Mouse (Mus musculus) retina, postnatal 1 day (tissue): ENCODE data around the gene Idnk.

Source experiments
- DNase-seq: peaks from one replicate; pipeline ENCODE4 v3.0.0-alpha.2; 2012

The Idnk gene

DNA sequence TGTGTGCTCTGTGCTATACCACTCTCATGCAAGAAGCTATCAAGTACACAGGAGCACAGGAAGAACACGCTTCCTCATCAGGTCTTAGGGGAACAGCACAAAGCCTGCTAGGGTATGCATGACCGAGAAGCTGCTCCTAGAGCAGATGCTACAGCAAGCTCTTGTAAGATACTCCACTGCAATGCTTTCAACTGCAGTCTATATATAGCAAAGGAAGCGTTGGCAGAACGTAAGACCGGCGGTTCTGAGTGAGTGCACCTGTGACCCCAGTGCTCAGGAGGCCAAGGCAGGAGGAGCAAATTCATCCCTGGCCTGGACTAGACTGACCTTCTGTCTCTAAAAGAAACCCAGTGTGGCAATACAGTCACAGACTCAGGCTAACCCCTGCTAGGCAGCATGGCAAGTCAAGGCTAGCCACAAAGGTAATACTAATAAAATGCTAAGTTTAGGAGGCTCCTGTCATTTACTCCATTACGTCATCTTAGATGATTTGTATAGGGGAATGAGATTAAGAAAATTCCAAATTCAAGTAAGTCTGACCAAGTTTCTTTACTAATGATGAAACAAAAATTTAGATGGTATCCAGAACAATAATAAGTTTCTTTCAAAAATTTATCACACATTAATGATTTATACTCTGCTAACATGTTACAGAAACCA, 40.7 kb downstream of the Idnk start:
- no peak for DNase-seq

DNA sequence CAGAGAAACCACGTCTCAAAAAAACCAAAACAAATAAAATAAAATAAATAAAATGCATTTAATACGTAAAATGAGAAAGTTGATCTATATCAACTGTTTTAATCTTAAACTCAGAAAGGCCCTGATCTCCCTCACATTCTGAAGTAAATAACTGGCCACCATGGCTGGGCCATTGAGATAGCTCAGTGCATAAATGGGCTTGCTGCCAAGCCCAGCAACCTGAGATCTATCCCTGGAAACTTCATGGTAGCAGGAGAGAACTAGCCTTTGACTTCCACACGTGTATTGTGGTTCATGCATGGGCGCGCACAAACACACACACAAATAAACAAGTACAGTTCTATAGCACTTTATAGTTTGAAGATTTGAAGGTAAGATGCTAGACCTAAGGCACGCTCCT, 43.9 kb downstream of the Idnk start:
- DNase-seq: no peak

DNA sequence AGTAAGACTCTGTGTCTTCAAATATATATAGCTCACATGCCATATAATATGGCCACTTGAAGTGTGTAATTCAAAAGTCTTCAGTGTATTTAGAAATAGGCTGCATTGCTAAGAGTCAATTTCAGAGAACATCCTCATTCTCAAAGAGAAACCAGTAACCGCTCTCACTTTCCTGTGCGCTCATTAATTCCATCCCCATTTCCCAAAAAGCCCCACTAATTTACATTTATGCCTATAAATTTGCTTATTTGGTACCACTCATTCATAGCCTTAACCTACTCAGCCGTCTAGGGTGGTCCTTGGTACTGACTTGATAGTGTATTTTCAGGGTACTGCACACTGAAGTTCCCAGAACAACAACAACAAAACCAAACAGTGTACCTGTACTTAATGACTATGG, 44.5 kb downstream of the Idnk start:
- DNase-seq: no peak

DNA sequence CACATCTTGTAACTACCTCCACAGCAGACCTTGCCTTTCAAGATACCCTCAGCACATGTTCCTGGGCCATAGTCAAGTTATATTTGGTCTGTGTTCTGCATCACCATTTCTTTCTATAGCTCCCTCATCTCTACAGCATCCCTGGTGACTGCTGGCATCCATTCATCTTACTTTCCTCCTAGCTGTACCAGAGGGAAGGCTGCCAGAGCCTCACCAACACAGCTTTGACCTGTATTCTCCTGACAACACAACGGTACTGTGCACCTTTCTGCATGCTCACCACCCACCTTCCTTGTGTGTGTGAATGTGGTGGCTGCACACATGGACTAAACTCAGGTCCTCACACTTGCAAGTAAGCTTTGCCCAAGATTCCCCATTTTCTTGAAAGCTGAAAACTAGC, 45.5 kb downstream of the Idnk start:
- no peak for DNase-seq

DNA sequence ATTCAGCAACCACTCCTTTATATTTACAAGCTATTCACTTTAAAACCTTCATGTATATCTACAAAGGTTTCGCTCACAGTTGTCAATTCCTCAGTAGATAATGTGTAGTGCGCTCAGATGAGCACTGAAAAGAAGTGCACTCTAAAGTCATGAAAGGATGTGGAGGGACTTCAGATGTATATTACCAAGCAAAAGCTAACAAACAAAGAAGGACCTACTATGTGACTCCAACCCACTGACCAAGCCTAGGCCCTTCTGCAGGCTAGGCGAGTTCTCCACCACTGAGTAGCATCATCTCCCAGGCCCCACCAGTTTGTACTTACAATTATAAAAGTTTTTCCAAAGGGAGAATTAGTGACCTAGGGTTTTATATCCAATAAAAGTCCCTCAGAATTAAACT, 46.8 kb downstream of the Idnk start:
- DNase-seq: no peak

DNA sequence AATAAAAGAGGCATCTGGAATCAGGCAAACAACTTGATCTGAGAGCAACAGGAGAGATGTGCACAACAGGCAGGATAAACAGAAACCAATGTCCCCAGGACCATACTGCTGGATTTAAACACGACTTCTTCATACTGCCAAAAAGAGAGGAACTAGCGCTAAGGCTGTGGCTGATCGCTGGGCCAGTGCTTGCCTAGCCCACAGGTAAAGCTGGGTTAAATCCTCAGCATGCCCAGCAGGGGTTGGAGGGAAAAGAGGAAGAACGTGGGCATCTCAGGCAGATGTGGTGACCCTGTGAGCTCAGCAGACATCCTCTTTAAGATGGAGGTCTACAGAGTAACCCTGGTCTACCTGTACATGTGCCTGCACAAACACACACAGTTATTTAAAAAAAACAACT, 47.5 kb downstream of the Idnk start:
- DNase-seq: no peak

DNA sequence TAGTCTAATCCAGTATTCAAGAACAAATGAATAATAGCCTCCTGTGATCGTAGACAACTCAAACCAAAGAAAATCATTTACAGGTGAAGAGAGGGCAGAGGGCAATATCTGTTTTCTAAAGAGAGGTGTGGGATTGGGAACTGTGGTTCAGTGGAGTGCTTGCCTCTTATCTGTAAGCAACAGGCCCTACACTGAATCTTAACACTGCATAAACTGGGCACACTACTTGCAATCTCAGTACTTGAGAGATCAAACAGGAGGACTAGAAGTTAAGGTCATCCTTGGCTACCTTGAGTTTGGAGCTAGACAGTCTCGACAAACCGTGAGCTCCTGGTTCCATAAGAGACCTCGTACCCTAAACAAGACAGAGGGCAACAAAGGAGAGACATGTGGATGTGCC, 48.6 kb downstream of the Idnk start:
- no peak for DNase-seq

DNA sequence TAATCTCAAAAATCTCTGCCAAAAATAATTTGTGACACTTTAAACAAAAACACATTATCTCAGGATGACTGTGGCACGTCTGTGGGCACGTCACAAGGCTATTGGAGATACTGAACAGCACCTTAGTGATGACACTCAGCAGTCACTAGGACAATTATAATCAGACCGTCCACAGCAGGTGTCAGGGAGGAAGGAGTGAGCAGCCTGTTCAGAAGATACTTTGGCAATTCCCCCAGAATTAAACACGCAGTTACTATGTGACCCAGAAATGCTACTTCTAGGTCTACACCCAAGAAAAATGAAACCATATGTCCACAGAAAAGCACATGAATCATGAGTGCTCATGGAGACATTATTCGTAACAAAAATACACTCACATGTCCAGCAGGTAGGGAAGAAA, 53.0 kb downstream of the Idnk start:
- DNase-seq: no peak

DNA sequence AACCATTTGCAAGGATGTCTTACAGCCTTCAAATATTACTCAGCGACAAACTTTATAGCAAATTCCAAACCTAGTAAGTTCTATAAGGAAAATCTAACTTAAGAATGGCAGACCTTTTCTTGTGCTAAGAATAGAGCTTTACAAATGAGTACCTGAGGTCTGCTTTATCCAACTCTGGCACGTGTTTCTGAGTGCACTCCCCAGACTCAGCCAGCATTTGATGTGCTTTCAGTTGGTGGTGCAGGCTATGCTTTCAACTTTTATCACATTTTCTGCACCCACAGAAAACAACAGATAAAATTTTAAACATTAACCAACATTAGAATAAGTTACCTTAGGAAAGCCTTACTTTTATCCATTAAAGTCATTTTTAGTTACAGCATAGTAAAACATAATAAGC, 55.1 kb downstream of the Idnk start:
- DNase-seq: no peak

DNA sequence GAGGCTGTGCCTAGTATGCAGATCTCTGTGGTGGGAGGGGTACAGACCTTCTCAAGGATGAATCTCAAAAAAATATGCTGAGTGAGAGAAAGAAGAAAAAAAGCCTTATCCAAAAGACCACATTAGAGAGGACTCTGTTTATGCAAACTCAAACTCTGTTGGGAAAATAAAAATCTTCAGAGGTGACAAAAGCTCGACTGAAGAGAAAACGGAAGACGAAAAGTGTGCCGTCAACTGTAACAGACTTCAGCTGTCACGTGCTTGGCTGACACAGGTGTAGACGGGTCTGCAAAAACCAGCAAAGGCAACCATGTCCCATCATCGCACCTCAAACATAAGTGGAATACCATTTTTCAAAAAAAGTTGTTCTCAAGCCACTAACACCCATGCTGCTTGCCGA, 56.4 kb downstream of the Idnk start:
- DNase-seq: no peak
